Mouse (Mus musculus) midbrain, embryonic 12.5 days (tissue): ENCODE measurements around the gene Ptk7. TPM values are rescaled to one million over a fixed set of nuclear protein-coding genes. Genes with fewer than 3 reads are reported as not detected.
"Not testable (repeated sequence)": the region's sequence is repeated elsewhere in the genome, so short reads cannot be mapped to it uniquely, and the experiment has no call there.

Experiments
- ATAC-seq: fragments of 200-750 bp; cut with Nextera tagmentation; 2 replicates; pipeline ENCODE4 v1.8.0; 2017; ENCODE audit warnings: low read depth, moderate TSS enrichment, moderate library complexity; ENCODE audit not compliant: low FRiP score
- H3K27ac ChIP-seq: fragments of 300-500 bp; sonication (generic); replicated peaks from 2 replicates; pipeline ENCODE4 v1.5.1; 2016; ENCODE audit warnings: mild to moderate bottlenecking
- H3K27me3 ChIP-seq: fragments of 300-500 bp; sonication (generic); 2 replicates; pipeline ENCODE4 v1.6.1; 2016; ENCODE audit warnings: mild to moderate bottlenecking
- H3K36me3 ChIP-seq: fragments of 300-500 bp; sonication (generic); 2 replicates; pipeline ENCODE4 v1.6.1; 2016
- H3K4me1 ChIP-seq: fragments of 300-500 bp; sonication (generic); 2 replicates; pipeline ENCODE4 v1.6.1; 2016
- H3K4me2 ChIP-seq: fragments of 300-500 bp; sonication (generic); replicated peaks from 2 replicates; pipeline ENCODE4 v1.6.1; 2016; ENCODE audit warnings: mild to moderate bottlenecking, moderate library complexity
- H3K4me3 ChIP-seq: fragments of 300-500 bp; sonication (generic); 2 replicates; pipeline ENCODE4 v1.5.1; 2016; ENCODE audit warnings: mild to moderate bottlenecking
- H3K9ac ChIP-seq: fragments of 300-500 bp; sonication (generic); replicated peaks from 2 replicates; pipeline ENCODE4 v1.6.1; 2016; ENCODE audit warnings: mild to moderate bottlenecking, moderate library complexity
- H3K9me3 ChIP-seq: fragments of 300-500 bp; sonication (generic); 2 replicates; pipeline ENCODE4 v1.6.1; 2016; ENCODE audit warnings: mild to moderate bottlenecking
- WGBS: fragments of 180-500 bp; shearing (Covaris S2); methylation state at CpG from one replicate; pipeline ENCODE4 v1.1.7; 2016; 5-methylcytosine and 5-hydroxymethylcytosine counted together
- polyA plus RNA-seq: library from polyadenylated mRNA; unstranded; fragments of >200 nt; fragmentation: Nextera tagmentation; extraction: Ambion mirVana; gene quantifications from 2 replicates; pipeline ENCODE4 v1.2.1, GENCODE M21; 2016

Gene Ptk7
- polyA plus RNA-seq, 1 experiment from 2014 or later = 63.4 TPM

DNA sequence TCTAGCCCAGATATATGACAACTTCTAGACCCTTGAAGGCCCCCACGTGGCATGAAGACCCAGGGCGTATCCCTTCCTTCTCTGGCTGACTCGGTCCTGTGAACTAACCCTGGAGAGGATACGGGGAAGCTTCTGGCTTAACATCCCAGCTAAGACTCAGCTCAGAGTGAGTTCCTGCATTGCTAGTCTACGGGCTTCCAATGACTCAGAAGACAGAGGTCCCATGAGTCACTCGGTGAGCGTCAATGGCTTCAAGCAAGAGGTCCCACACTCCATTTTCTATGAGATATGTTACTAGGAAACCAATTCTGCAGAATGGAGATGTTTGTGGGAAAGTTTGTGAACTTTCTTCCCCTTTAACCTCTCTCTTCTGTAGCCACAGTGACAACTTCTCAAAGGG lies 54.8 kb downstream of the Ptk7 start:
- ATAC-seq = no peak
- Histone ChIP-seq H3K9ac (no peak overlapping the region), H3K27ac (no peak overlapping the region), H3K9me3 (no peaks in the 10 kb centered on the region), H3K36me3 (peaks cover 87% of the 10 kb centered on the region), H3K4me3 (no peak overlapping the region), H3K4me1 (no peaks in the 10 kb centered on the region), H3K4me2 (no peak overlapping the region), H3K27me3 (no peaks in the 10 kb centered on the region)
- WGBS = 93% methylated on average over 7 of the region's 7 CpGs

- Histone ChIP-seq H3K27ac (no peak overlapping the region), H3K36me3 (peaks cover 89% of the 10 kb centered on the region), H3K9me3 (no peaks in the 10 kb centered on the region), H3K4me2 (no peak overlapping the region), H3K4me1 (no peaks in the 10 kb centered on the region), H3K9ac (no peak overlapping the region), H3K4me3 (no peak overlapping the region), H3K27me3 (no peaks in the 10 kb centered on the region)
- WGBS = 88% methylated on average over 11 of the region's 11 CpGs
- no peak for ATAC-seq
Observed at GRCm38 (mm10) chr17:46571005-46571404, 58.3 kb downstream of the Ptk7 start.

DNA sequence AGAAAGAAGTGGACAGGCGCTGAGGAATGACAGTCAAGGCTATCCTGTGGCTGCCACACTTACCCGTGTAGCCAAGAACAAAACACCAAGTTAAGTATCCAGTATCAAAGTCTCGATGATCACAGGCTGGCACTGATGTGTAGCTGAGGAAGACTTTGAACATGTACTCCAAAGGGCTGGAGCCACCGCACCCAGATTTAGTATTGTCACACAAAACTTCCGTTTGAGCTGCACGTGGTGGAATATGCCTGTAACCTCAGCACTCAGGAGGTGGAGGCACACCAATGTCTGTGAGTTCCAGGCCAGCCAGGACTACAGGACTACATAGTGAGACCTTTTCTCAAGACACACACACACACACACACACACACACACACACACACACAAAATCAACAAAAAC lies 70.2 kb downstream of the Ptk7 start:
- H3K4me3 ChIP-seq = no peak overlapping the region
- no peak for ATAC-seq
- no peaks in the 10 kb centered on the region for H3K9me3 ChIP-seq
- H3K9ac ChIP-seq = no peak overlapping the region
- H3K27me3 ChIP-seq = no peaks in the 10 kb centered on the region
- peaks cover 14% of the 10 kb centered on the region for H3K4me1 ChIP-seq
- H3K27ac ChIP-seq = no peak overlapping the region
- H3K36me3 ChIP-seq = peaks cover 7% of the 10 kb centered on the region
- WGBS = 97% methylated on average over 6 of the region's 6 CpGs
- H3K4me2 ChIP-seq = no peak overlapping the region

DNA sequence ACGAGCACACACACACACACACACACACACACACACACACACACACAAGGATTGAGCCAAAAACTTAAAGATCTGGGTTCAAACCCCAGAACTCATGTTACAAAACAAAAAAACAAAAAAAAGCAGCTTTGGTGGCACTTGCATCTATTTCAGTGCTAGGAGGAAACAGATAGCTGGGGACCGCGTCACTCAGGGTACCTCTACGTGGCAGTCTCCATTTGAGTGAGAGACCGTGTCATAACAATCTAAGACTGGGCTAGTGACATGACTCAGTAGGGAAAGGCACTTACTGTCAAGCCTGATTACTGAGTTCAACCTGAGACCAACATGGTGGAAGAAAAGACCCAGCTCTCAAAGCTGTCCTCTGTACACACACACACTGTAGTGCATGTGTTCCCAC lies 71.2 kb downstream of the Ptk7 start:
- H3K4me2 ChIP-seq = no peak overlapping the region
- no peaks in the 10 kb centered on the region for H3K36me3 ChIP-seq
- H3K27me3 ChIP-seq = no peaks in the 10 kb centered on the region
- peaks cover 24% of the 10 kb centered on the region for H3K4me1 ChIP-seq
- WGBS = 85% methylated on average over 5 of the region's 5 CpGs
- no peaks in the 10 kb centered on the region for H3K9me3 ChIP-seq
- H3K4me3 ChIP-seq = no peak overlapping the region
- H3K9ac ChIP-seq = no peak overlapping the region
- ATAC-seq = no peak
- no peak overlapping the region for H3K27ac ChIP-seq

- not testable (repeated sequence) for H3K27me3 ChIP-seq, H3K9me3 ChIP-seq, H3K36me3 ChIP-seq, ATAC-seq, H3K4me2 ChIP-seq, H3K9ac ChIP-seq, H3K4me3 ChIP-seq
- 0 out of 2 replicates have a peak overlapping the region, but pooled peaks have one; percentile 81 for H3K27ac ChIP-seq
- H3K4me1 ChIP-seq = peaks cover 31% of the 10 kb centered on the region
Observed at GRCm38 (mm10) chr17:46557321-46557720, 72.0 kb downstream of the Ptk7 start.

DNA sequence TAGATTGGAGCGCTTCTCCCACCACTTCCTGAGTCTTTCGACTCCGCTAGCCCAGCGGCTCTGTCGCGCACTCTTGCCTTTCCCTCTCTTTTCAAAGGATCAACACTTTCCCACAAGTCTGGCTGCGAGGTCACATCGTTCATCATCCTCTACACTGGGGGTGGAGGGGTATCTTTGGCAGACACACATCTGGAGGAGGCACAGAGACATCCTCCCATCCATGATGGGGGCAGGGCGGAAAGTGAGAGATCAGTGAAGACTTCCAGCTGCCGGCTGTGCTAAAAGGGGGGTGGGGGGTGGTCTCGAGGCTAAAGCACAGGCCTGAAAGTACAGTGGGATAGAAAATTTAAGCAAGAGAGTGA lies 72.7 kb downstream of the Ptk7 start:
- H3K36me3 ChIP-seq = peaks cover 3% of the 10 kb centered on the region
- H3K27me3 ChIP-seq = no peaks in the 10 kb centered on the region
- ATAC-seq = peak; percentile 17; the same call in 1 of the 2 replicates
- 1% methylated on average over 11 of the region's 11 CpGs for WGBS
- no peaks in the 10 kb centered on the region for H3K9me3 ChIP-seq
- H3K4me2 ChIP-seq = peak overlapping the region; percentile 91
- H3K4me1 ChIP-seq = peaks cover 34% of the 10 kb centered on the region
- H3K27ac ChIP-seq = peak overlapping the region; percentile 81
- H3K9ac ChIP-seq = peak overlapping the region; percentile 76
- peak overlapping the region; percentile 99 for H3K4me3 ChIP-seq

- H3K4me2 ChIP-seq = peak within 1 kb of the TSS; percentile 91
- under 1% methylated on average over 87 of the region's 87 CpGs for WGBS
- H3K36me3 ChIP-seq = peaks cover 9% of the 10 kb centered on the region
- H3K4me3 ChIP-seq = peak within 1 kb of the TSS; percentile 99
- peaks cover 34% of the 10 kb centered on the region for H3K4me1 ChIP-seq
- H3K9me3 ChIP-seq = no peaks in the 10 kb centered on the region
- peak; percentile 92 for ATAC-seq
- peak within 1 kb of the TSS; percentile 92 for H3K27ac ChIP-seq
- H3K9ac ChIP-seq = peak within 1 kb of the TSS; percentile 98
- H3K27me3 ChIP-seq = no peaks in the 10 kb centered on the region
Observed at GRCm38 (mm10) chr17:46555673-46556583, 73.4 kb downstream of the Ptk7 start, which contains the start of gene Srf. TSS of gene Srf (minus strand) at chr17:46556175.

DNA sequence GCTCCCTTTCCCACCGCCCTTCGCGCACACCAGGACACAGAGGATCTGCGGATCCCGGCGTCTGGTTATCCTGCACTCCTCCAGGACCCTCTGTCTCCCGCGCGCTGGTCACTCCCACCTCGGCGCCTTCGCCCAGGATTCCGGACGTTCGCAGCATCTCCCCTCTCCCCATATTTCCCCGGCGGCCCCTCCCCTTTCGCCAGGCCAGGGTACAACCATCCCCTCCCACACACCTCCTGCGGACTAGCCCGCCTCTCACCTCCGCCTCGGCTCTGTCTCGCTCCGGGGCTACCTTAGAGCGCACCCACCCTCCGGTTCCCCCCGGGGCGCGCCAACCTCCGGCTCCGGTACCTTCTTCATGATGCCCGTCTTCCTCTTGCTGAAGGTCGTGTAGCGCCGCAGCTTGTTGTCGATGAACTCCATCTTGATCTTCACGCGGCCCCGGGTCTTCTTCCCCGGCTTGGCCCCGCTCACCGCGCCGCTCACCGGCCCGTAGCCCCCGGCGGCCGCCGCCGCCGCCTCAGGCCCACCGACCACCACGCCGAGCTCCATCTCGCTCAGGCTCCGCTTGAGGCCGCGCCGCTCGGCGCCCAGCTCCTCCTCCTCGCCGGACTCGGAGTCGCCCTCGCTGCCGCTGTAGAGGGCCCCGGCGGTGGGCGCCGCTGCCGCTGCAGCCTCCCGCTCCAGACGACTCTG lies 74.2 kb downstream of the Ptk7 start:
- peak overlapping the region; percentile 99 for H3K4me3 ChIP-seq
- peak; percentile 1; the same call in 1 of the 2 replicates for ATAC-seq
- peak overlapping the region; percentile 92 for H3K27ac ChIP-seq
- H3K4me2 ChIP-seq = peak overlapping the region; percentile 91
- H3K36me3 ChIP-seq = peaks cover 17% of the 10 kb centered on the region
- WGBS = under 1% methylated on average over 75 of the region's 75 CpGs
- H3K27me3 ChIP-seq = no peaks in the 10 kb centered on the region
- peak overlapping the region; percentile 98 for H3K9ac ChIP-seq
- no peaks in the 10 kb centered on the region for H3K9me3 ChIP-seq
- peaks cover 34% of the 10 kb centered on the region for H3K4me1 ChIP-seq

- Histone ChIP-seq H3K27me3 (no peaks in the 10 kb centered on the region), H3K36me3 (peaks cover 20% of the 10 kb centered on the region), H3K27ac (peak overlapping the region; percentile 92), H3K9me3 (no peaks in the 10 kb centered on the region), H3K4me2 (peak overlapping the region; percentile 91), H3K4me3 (peak overlapping the region; percentile 99), H3K9ac (peak overlapping the region; percentile 98), H3K4me1 (peaks cover 34% of the 10 kb centered on the region)
- 0% methylated on average over 11 of the region's 11 CpGs for WGBS
- no peak for ATAC-seq
Observed at GRCm38 (mm10) chr17:46554646-46554976, 74.7 kb downstream of the Ptk7 start.

GRCm38 (mm10) chr17:46553926-46554325 lies 75.4 kb downstream of the Ptk7 start:
- H3K4me2 ChIP-seq = peak overlapping the region; percentile 91
- H3K27ac ChIP-seq = no peak overlapping the region
- 76% methylated on average over 3 of the region's 3 CpGs for WGBS
- peaks cover 26% of the 10 kb centered on the region for H3K36me3 ChIP-seq
- peak overlapping the region; percentile 98 for H3K9ac ChIP-seq
- no peaks in the 10 kb centered on the region for H3K27me3 ChIP-seq
- no peak for ATAC-seq
- H3K9me3 ChIP-seq = no peaks in the 10 kb centered on the region
- H3K4me1 ChIP-seq = peaks cover 34% of the 10 kb centered on the region
- H3K4me3 ChIP-seq = peak overlapping the region; percentile 99

- Histone ChIP-seq H3K36me3 (peaks cover 30% of the 10 kb centered on the region), H3K27me3 (no peaks in the 10 kb centered on the region), H3K9me3 (no peaks in the 10 kb centered on the region), H3K4me3 (peak overlapping the region; percentile 99), H3K4me2 (peak overlapping the region; percentile 91), H3K4me1 (peaks cover 35% of the 10 kb centered on the region), H3K9ac (peak overlapping the region; percentile 57), H3K27ac (peak overlapping the region; percentile 77)
- 50% methylated on average over 11 of the region's 11 CpGs for WGBS
- ATAC-seq = no peak
Observed at GRCm38 (mm10) chr17:46553469-46553868, 75.8 kb downstream of the Ptk7 start.

DNA sequence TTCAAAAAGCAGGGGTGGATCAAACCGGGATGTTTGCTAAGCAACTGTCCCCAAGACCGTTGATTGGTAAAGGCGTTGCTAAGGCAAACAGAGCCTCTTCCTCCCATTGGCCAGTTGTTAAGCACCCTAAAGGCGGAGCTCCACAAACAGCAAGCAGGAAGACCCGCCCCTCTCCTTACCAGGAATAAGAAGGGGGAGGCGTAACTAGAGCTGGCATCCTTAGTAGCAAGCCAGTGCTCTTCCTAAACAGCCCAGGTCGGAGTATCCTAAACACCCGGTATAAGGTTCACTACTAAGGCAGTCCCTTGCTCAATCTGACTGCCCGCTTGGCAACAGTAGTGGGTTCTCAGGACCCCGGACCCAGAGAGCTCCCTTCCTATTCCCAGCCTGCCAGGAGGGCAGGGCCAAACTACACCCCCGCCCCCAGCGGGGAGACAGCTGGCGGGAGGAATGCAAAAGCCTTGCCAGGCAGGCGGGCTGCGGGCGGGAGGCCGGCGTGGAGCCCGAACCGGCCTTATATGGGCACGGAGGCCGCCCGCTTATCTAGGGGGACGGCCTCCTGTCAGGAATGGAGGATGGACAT lies 76.4 kb downstream of the Ptk7 start:
- Histone ChIP-seq H3K4me1 (peaks cover 40% of the 10 kb centered on the region), H3K27me3 (peaks cover 2% of the 10 kb centered on the region), H3K4me3 (peak overlapping the region; percentile 99), H3K4me2 (peak overlapping the region; percentile 91), H3K27ac (peak overlapping the region; percentile 77), H3K36me3 (peaks cover 34% of the 10 kb centered on the region), H3K9me3 (no peaks in the 10 kb centered on the region), H3K9ac (peak overlapping the region; percentile 57)
- peak; percentile 72 for ATAC-seq
- WGBS = 1% methylated on average over 24 of the region's 24 CpGs
